Mouse (Mus musculus): ENCODE data around the gene Psmd7.
"Not testable (repeated sequence)": the region's sequence is repeated elsewhere in the genome, so short reads cannot be mapped to it uniquely, and the experiment has no call there.

The Psmd7 gene

DNA sequence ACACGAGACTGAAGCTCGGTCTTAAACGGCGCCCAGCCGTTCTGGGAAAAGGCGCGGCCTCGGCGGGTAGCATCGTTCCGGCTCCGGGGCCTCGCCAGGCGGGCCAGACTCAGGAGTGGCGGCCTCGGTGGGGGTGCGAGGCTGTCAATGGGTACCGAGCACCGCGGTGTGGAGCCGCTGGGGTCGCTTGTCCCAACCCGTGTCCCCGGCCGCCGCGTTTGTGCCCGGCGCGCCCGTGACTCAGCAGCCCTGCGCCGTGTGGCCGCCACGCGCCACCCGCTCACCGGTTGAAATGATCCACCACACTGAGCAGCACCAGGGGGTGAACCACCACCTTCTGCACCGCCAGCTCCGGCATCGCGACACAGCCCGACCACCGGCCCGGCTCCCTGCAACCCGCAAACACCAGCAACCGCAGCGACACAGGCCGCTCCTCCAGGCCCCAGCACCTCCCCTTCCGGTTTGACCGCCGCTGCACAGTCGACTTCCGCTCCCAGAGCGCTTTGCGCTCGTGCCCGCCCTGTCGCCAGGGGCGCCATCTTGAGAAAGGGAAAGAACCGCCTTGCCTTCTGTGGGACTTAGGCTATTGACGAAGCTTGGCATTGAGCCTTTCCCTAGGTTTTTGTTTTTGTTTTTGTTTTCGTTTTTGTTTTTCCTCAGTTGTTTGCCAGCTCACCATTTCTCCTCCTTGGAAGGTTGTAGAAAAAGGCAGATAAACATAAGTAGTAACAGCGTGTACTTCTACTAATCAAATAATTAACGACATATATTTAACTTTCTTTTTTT is at the start of gene Psmd7:
Gene Psmd7, minus strand, starts transcription at position 470 of the 786 bp plus-strand sequence.
- peak; percentile 97 for DNase-seq (ENCODE audit: low spot score)

- DNase-seq (ENCODE audit: low spot score): no peak
Observed at GRCm38 (mm10) chr8:107633734-107634133, 45.5 kb upstream of the Psmd7 start.

DNA sequence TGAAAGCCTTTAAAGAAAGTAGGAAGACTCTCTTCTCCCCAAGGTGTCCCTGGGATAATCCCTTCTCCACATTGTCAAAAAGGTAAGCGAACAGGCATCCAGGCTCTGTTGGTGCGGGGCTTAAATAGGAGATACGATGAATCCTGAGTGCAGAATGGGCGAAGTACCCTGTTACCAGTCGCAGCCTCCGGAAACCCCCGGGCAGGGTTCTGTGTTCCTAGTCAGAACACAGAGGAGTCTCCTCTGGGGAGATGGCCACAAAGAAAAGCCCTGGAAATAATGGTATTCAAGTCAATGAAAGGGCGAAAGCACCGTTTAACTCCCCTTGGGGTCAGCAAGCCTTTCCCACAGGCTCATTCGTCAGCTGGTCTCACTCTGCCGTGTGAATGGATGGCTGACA is 41.4 kb upstream of the Psmd7 start:
- DNase-seq (ENCODE audit: low spot score): no peak

DNA sequence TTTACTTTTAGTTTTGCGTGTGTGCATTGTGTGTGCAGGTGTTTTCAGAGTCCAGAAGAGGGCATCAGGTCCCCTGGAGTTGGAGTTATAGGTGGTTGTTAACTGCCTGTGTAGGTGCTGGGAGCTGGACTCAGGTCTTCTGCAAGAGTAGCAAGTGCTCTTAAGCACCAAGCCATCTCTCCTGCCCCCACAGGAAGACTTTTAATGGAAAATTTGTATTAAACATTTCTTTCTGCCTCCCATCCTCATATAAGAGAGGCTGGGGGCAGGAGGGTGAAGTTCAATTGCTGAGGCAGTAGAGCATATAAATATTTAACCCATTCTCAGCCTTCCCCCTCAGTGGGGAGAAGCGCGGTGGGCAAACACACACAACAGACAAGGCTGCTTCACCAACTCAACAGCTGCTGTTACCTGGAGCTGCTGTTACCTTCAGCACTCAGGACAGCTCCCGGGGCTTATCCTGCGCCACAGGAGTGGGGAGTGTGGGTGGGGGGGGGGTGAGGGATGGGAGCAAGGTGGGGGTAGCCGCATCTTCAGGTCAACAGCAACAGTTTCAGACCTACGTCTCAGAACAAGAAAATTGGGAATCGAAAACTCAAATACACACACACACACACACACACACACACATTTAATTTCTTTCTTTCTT is 40.4 kb upstream of the Psmd7 start:
- peak; percentile 28 for DNase-seq (ENCODE audit: low spot score)

DNA sequence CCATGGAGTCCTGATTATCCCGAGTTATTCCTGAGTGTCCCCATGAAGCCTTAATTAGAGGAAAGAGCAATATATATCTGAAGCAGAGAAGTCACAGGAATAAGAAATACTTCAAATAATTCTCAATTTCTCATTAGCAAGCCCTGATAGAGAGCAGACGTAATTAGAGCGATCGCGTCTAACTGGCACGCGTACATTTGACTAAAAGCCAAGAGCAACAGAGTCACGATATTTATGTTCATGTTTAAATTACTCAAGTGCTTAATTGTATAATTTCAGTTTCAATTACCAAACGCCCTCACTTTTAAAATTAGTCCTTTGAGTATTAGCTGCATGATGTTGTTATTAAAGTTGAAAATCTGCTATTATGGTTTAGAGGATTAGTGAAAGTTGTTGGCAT is 39.6 kb upstream of the Psmd7 start:
- no peak for DNase-seq (ENCODE audit: low spot score)

GRCm38 (mm10) chr8:107624301-107624700 is 36.0 kb upstream of the Psmd7 start:
- not testable (repeated sequence) for DNase-seq (ENCODE audit: low spot score)

DNA sequence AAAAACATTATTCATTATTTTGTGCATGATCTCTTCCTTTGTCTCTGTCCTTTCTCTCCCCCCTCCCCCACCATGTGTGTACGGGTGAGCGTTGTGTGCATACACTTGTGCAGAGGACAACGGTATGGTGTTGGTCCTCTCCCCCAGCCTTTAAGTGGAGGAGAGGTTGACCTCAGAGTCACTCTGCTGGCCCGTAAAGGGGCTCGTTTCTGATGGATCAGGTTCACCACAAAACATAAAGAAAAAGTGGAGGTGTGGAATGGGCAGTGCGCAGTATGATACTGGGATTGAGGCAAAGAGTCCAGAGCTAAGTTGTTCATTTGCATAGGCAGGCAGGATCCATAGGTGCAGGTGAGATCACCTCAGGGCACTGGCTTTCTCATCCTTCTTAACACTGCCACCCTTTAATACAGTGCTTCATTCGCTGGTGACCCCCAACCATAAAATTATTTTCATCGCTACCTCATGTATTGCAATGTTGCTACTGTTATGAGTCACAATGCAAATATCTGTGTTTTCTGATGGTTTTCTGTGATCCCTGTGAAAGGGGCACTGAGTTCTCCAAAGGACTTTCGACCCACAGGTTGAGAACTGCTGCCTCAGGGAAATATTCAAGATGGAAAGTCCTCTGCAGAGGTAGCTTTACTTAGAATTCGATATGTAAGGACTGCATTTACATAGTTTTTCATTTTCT is 33.8 kb upstream of the Psmd7 start:
- DNase-seq (ENCODE audit: low spot score): no peak

GRCm38 (mm10) chr8:107621136-107621535 is 32.9 kb upstream of the Psmd7 start:
- DNase-seq (ENCODE audit: low spot score): no peak

GRCm38 (mm10) chr8:107618499-107618898 is 30.2 kb upstream of the Psmd7 start:
- DNase-seq (ENCODE audit: low spot score): no peak

GRCm38 (mm10) chr8:107613411-107613810 is 25.1 kb upstream of the Psmd7 start:
- no peak for DNase-seq (ENCODE audit: low spot score)

GRCm38 (mm10) chr8:107610845-107611244 is 22.6 kb upstream of the Psmd7 start:
- no peak for DNase-seq (ENCODE audit: low spot score)

DNA sequence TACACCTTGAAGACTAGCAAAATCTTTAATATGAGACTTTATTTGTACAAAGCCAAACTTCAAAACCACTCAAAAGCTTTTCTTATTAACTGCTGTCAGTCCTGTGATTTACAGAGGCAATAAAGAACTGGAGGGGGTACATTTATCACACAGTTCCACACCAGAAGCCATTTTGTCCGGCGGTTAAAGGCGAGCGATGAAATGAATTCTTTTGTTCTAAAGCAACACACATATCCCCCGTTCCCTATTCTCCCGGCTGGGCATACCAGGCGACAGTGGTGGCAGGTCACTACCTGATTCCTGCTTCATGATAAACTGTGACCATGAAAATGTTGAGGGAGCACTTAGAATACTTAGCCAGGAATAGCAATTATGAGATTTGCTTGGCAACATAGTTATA is 20.5 kb upstream of the Psmd7 start:
- DNase-seq (ENCODE audit: low spot score): peak; percentile 66

GRCm38 (mm10) chr8:107603026-107603425 is 14.8 kb upstream of the Psmd7 start:
- DNase-seq (ENCODE audit: low spot score): peak; percentile 87

- DNase-seq (ENCODE audit: low spot score): no peak
Observed at GRCm38 (mm10) chr8:107599691-107600090, 11.4 kb upstream of the Psmd7 start.

- no peak for DNase-seq (ENCODE audit: low spot score)
Observed at GRCm38 (mm10) chr8:107597731-107598130, 9.5 kb upstream of the Psmd7 start.

DNA sequence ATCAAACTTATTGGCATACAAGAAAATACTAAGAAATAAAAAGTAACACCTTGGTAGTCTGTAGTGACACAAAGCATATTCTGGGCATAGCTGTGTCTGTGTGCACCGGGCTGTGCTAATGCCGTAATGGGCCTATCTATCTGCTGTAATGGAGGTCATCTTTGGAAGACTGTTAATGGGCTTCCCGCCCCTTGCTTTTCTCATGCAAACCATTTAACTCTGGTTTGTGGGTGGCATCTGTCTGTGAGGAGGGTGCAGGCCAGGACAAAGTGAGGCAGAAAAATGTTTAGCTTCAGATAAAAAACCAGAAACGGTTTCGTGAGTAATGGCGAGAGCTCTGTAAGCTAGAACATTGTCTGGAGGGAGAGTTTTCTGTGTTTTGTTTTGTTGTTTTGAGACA is 6.6 kb upstream of the Psmd7 start:
- DNase-seq (ENCODE audit: low spot score): no peak

DNA sequence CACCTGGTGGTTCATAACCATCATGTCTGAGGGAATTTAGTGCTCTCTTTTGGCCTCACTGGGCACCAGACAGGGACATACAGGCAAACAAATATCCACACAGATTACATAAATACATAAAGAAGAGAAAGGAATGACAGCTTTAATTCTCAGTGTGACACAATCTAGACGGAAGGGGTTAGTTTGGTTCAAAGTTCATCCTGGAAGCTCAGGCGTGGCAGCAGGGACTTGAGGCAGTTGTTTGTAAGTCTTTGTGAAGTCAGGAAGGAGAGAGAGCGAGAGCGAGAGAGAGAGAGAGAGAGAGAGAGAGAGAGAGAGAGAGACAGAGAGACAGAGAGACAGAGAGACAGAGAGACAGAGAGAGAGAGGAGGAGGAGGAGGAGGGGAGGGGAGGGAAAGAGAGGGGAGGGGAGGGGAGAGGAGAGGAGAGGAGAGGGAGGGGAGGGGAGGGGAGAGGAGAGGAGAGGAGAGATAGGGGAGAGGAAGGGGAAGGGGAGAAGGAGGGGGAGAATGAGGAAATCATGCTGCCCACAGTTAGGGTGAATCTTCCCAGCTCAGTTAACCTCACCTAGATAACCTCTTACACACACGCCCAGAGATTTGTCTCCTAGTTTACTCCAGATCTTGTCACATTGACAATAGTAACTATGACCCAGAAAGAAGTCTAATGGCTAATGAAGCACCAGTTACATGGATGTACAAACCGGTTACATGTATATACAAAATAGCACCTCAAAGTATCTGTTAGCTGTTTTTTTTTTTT is 5.9 kb upstream of the Psmd7 start:
- no peak for DNase-seq (ENCODE audit: low spot score)

- no peak for DNase-seq (ENCODE audit: low spot score)
Observed at GRCm38 (mm10) chr8:107587429-107587994, 752 bp downstream of the Psmd7 start.

DNA sequence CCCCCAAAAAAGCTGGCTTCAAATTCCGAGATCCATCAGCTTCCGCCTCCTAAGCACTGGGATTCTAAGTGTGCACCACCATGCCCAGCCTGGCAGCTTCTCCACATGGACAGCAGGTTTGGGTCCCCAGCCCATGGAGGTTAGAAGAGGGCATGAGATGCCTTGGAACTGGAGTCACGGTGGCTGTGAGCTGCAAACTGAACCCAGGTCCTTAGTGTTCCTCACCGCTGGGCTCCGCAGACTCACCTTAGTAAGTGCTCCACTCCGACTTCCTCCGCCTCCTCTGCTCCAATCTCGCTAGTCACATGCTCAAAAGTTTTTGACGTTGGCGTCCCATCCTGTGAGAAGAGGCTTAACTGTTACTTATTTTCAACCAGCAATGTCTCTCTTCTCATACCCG is 6.1 kb downstream of the Psmd7 start:
- no peak for DNase-seq (ENCODE audit: low spot score)

DNA sequence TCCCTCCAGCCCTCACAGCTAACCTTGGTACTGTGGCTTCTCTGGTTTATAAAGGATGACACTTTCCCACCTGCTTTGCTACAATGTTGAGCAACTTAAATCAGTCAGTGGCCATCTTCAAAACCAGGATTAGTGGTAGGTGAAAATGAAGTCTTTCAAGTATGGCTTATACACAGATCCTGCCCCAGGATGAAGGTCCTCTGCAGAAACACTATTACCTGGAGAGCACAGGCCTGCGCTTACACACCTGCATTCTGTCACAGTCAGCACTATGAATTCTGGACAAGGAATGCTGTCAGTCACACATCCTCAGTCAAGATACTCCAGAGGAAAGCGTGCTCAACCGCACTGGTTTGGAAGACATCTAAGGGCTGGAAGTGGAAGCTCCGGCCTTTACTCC is 6.7 kb downstream of the Psmd7 start:
- DNase-seq (ENCODE audit: low spot score): no peak

GRCm38 (mm10) chr8:107580879-107581278 is 7.4 kb downstream of the Psmd7 start:
- no peak for DNase-seq (ENCODE audit: low spot score)

DNA sequence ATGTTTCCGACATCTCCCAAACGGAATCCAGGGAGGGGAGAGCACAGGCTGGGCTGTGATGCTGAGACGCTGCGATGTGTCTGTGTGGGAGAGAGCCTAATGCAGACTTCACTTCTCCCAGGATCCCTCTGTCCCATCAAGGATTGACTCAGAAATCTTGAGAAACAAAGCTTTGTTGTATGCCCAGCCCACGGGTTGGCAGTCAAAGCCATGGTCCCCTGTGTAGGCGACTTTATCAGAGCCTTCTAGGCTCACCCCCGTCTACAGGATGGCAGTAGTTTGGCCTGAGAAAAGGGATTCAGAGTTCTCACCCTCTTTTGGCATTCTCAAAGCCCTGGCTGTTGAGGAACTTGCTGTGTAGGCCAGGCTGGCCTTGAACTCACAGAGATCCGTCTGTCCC is 9.7 kb downstream of the Psmd7 start:
- no peak for DNase-seq (ENCODE audit: low spot score)

Data from embryo, embryonic 10.5 days (tissue).